Mouse (Mus musculus): ENCODE results near the gene Ensa.

The Ensa gene

GRCm38 (mm10) chr3:95681365-95681764 is 56.6 kb downstream of the Ensa start:
- DNase-seq (ENCODE audit: low read depth): no peak

All from c-Kit-positive CD71-positive TER-119-negative erythroid progenitor cells, embryonic 14.5 days (primary cell).